Mouse (Mus musculus) E14TG2a.4 (cell line): ENCODE results near the gene Anp32a.

Experiments used
- H3K27me3 ChIP-seq: 2 replicates; pipeline ENCODE4 v1.6.1; 2014; ENCODE audit warnings: low read length, control low read depth; ENCODE audit not compliant: insufficient read depth
- H3K36me3 ChIP-seq: 2 replicates; pipeline ENCODE4 v1.6.1; 2014; ENCODE audit warnings: low read length, control low read depth; ENCODE audit not compliant: insufficient read depth
- H3K4me1 ChIP-seq: replicated peaks from 2 replicates; pipeline ENCODE4 v1.6.1; 2014; ENCODE audit warnings: low read depth, low read length, control low read depth
- H3K4me3 ChIP-seq: replicated peaks from 2 replicates; pipeline ENCODE4 v1.5.1; 2014; ENCODE audit warnings: mild to moderate bottlenecking, low read length
- H3K9me3 ChIP-seq: 2 replicates; pipeline ENCODE4 v1.6.1; 2014; ENCODE audit warnings: low read length, control low read depth
- CTCF ChIP-seq: conservative IDR thresholded peaks from 2 replicates; pipeline ENCODE4 v1.5.1; 2014; ENCODE audit warnings: low read length
- NANOG ChIP-seq: IDR thresholded peaks from 2 replicates; pipeline ENCODE4 v1.6.1; 2014; ENCODE audit warnings: borderline replicate concordance, low read length, mixed read lengths
- POU5F1 ChIP-seq: IDR thresholded peaks from 2 replicates; pipeline ENCODE4 v1.6.1; 2014; ENCODE audit warnings: low read length, borderline replicate concordance

Anp32a gene

DNA sequence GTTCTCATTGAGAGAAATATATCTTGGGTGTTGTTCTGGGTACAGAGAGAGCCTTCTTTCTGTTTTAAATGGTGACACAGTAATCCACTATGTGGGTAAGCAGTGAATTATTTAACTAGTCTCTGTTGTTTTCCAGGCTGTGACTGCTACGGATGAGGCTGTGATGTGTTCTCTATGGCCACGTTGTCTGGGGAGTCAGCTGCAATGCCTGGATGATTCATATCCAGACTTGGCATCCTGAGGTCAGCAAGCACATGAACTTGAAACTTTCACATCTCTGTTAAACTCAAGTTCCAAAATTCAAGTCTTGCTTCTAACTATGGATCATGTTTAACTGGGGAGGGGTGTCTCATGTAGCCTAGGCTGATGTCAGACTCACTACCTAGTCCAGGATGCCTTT lies 53.1 kb downstream of the Anp32a start:
- no peaks in the 10 kb centered on the region for H3K4me1 ChIP-seq
- TF ChIP-seq POU5F1 (no peak), NANOG (no peak), CTCF (no peak)
- no peaks in the 10 kb centered on the region for H3K36me3 ChIP-seq
- no peaks in the 10 kb centered on the region for H3K9me3 ChIP-seq
- H3K4me3 ChIP-seq: no peak overlapping the region
- H3K27me3 ChIP-seq: no peaks in the 10 kb centered on the region

DNA sequence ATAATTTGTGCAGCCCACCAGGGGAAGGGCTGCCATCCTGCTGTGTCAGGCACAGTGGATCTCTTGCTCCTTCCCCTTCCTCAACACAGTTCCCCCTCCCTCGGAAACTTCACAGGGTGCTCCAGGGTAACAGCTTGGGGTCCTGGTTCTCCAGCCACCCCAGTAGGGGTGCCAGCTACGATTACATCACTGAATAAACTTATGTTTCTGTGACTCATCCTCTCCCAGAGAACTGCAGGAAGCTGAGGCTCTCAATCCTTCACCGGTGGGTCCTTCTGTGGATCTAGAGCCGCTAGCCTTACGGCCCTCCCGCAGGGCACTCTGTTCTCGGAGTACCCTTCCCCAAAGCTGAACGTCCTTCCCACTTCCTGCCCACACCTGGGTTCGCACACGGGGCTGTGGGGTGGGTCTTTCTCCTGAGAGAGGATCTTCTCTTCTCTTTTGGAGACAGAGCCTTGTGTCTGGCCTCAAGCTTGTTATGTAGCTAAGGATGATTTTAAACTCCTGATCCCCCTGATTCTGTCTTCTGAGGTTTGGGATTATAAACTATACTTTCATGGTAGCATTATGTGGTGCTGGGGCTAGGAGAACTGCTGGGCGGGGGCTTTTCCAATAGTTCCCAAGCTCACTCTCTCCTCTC lies 59.6 kb downstream of the Anp32a start:
- Histone ChIP-seq H3K4me3 (0 out of 2 replicates have a peak overlapping the region, but pooled peaks have one; percentile 35), H3K27me3 (no peaks in the 10 kb centered on the region), H3K9me3 (no peaks in the 10 kb centered on the region), H3K4me1 (peaks cover 16% of the 10 kb centered on the region), H3K36me3 (no peaks in the 10 kb centered on the region)
- TF ChIP-seq CTCF (no peak), POU5F1 (no peak), NANOG (no peak)

DNA sequence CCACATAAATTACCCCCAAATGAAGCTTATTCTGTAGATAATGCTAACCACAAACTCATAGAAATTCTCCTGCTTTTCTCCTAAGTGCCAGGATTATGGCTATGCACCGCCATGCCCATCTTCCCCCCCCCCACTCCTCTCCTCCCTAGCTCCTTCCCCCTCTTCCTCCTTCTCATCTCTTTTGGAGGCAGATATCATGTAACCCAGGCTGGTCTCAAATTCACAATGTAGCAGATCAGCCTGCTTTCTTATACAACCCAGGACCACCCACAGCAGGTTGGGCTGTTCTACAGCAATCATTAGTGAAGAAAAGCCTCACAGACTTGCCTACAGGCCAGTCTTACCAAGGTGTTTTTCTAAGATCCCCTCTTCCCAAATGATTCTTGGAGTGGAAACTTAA lies 60.5 kb downstream of the Anp32a start:
- H3K27me3 ChIP-seq: no peaks in the 10 kb centered on the region
- H3K9me3 ChIP-seq: no peaks in the 10 kb centered on the region
- no peak for TF ChIP-seq NANOG
- no peak for TF ChIP-seq CTCF
- no peak for TF ChIP-seq POU5F1
- H3K4me3 ChIP-seq: no peak overlapping the region
- peaks cover 16% of the 10 kb centered on the region for H3K4me1 ChIP-seq
- H3K36me3 ChIP-seq: no peaks in the 10 kb centered on the region

DNA sequence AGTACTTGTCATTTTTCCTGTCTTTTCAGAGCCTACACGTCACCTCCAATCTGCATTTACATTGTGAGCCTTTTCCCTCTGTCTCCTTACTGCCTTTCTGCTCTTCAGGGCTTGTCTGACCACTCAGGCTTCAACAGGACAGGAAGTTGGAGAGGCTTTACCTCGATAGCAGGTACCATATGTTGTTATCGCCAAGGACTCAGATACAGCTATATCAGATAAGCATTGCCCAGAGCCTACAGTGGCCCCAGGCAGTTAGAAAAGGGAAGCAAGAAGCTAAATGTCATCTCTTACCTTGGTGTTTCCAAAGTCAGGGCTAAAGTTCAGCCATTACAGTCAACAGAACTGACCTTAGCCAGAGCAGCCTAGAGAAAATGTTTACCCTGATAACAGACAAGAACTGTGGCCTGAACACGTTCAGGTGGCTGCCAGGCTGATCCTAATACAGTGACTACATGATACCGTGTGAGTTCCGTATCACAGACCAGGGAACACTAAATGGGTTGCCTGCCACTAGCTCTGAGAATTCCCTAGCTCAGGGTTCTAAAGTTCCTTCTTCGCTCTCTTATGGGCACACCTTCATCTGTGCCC lies 65.4 kb downstream of the Anp32a start:
- Histone ChIP-seq H3K4me1 (peaks cover 4% of the 10 kb centered on the region; the same call in 1 of the 2 replicates), H3K27me3 (no peaks in the 10 kb centered on the region), H3K4me3 (no peak overlapping the region), H3K9me3 (peaks cover 19% of the 10 kb centered on the region), H3K36me3 (no peaks in the 10 kb centered on the region)
- no peak for TF ChIP-seq NANOG
- TF ChIP-seq CTCF: no peak
- TF ChIP-seq POU5F1: no peak

- no peak overlapping the region for H3K4me3 ChIP-seq
These were observed 66.5 kb downstream of the Anp32a start for GRCm38 (mm10) chr9:62407357-62408146.

DNA sequence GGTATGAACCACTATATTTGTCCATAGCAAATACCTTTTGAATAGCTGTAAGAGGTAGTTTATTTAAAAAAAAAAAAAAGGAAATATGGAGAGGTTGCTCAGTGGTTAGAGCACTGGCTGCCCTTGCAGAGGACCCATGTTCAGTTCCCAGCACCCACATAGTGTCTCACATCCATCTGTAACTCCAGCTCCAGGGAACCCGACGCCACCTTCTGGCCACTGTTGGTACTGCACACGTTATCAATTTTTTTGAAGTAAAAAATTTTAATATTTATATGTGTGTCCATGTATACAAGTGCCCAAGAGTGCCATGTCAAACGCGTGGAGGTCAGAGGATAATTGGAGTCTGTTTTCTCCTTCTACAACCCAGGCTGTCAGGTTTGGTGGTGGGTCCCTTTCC lies 77.6 kb downstream of the Anp32a start:
- no peak for TF ChIP-seq POU5F1
- TF ChIP-seq CTCF: peak; percentile 77
- no peak for TF ChIP-seq NANOG
- H3K27me3 ChIP-seq: no peaks in the 10 kb centered on the region

More at GRCm38 (mm10) chr9:62407357-62408146, 66.5 kb downstream of the Anp32a start:
- TF ChIP-seq POU5F1: no peak
- TF ChIP-seq CTCF: peak; percentile 73
- peaks cover 12% of the 10 kb centered on the region; the same call in 1 of the 2 replicates for H3K4me1 ChIP-seq
- peaks cover 19% of the 10 kb centered on the region for H3K9me3 ChIP-seq
- H3K36me3 ChIP-seq: no peaks in the 10 kb centered on the region
- no peaks in the 10 kb centered on the region for H3K27me3 ChIP-seq

GRCm38 (mm10) chr9:62420261-62420917 lies 79.3 kb downstream of the Anp32a start:
- H3K36me3 ChIP-seq: no peaks in the 10 kb centered on the region
- peak overlapping the region; percentile 72 for H3K4me3 ChIP-seq
- H3K27me3 ChIP-seq: no peaks in the 10 kb centered on the region
- TF ChIP-seq NANOG (no peak), CTCF (no peak), POU5F1 (no peak)
- H3K9me3 ChIP-seq: peaks cover 3% of the 10 kb centered on the region; the same call in 1 of the 2 replicates
- H3K4me1 ChIP-seq: peaks cover 47% of the 10 kb centered on the region

More for the DNA sequence above, 77.6 kb downstream of the Anp32a start:
- Histone ChIP-seq H3K36me3 (no peaks in the 10 kb centered on the region), H3K9me3 (peaks cover 3% of the 10 kb centered on the region; the same call in 1 of the 2 replicates), H3K4me3 (no peak overlapping the region), H3K4me1 (peaks cover 54% of the 10 kb centered on the region)

DNA sequence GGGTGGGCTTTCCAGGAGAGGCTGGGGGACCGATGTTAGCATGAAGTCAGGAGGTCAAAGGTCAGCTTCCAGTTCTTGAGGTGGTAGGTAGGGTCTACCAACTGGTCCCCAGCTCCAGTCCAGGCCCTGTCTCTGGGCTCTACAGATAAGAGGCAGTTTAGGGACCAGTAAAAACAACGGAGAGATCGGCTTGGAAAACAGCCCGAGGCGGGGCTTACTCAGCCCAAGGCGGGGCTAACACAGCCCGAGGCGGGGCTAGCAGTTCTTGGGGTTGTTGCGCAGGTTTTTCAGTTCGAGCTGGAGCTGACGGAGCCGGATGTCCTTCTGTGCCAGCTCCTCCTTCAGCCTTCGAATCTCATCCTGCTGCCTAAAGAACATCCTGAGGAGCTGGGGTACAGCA lies 79.9 kb downstream of the Anp32a start:
- TF ChIP-seq CTCF (no peak), POU5F1 (no peak), NANOG (no peak)
- Histone ChIP-seq H3K4me1 (peaks cover 42% of the 10 kb centered on the region), H3K36me3 (0 out of 2 replicates have a peak, but pooled peaks cover 3% of the 10 kb centered on the region), H3K27me3 (no peaks in the 10 kb centered on the region), H3K9me3 (peaks cover 3% of the 10 kb centered on the region; the same call in 1 of the 2 replicates), H3K4me3 (peak overlapping the region; percentile 72)
